ENCODE assay signal across 11 mouse cellular contexts in the genomic region with DNA sequence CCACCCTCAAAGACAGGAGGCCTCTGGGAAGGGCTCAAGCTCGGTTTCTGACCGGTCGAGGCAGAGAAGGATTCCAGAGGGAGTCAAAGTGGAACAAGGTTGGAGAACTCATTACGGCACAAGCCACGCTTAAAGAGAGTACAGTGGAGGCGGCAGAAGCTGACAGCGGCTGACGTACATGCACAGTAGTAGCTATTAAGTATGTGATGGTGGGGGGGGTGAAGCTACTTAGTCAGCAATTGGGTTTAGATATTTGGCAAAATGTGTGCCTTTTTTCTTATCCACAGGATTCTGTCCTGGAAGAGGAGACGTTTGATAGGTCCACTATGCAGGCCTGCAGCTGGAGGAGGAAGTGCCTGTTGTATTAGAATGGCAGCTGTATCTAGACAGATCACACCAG. TPM values are rescaled to one million over a fixed set of nuclear protein-coding genes. Genes with fewer than 3 reads are reported as not detected.
DNase-seq lines count a peak whose midpoint lies in the region; ATAC-seq and TF ChIP-seq lines count a peak whose summit lies in the region.
"Had no signal": no experiment of that assay in that cellular context is flagged by ENCODE, and none has a peak within 500 bp of the region (broad histone marks: within the 10 kb centered on the region; RNA-seq: fewer than 3 reads in every experiment).

No protein-coding gene starts in this region.

- no peaks in the 10 kb centered on the region for H3K9me3 ChIP-seq in intestine, embryonic 16.5 days (ENCODE audit: control insufficient read depth, low read length)
- H3K9me3 ChIP-seq in intestine, postnatal 0 days (ENCODE audit: control insufficient read depth): no peaks in the 10 kb centered on the region
- H3K9me3 ChIP-seq in forebrain, embryonic 11.5 days (ENCODE audit: control insufficient read depth, low read length): no peaks in the 10 kb centered on the region
- no peaks in the 10 kb centered on the region for H3K9me3 ChIP-seq in limb, embryonic 10.5 days (replicated peaks)
- no peaks in the 10 kb centered on the region for H3K9me3 ChIP-seq in neural tube, embryonic 14.5 days (ENCODE audit: control insufficient read depth, low read length)

- H3K4me2 ChIP-seq in intestine, embryonic 16.5 days (ENCODE audit: low read depth, low read length): no peak overlapping the region
- H3K4me2 ChIP-seq in intestine, postnatal 0 days (replicated peaks; ENCODE audit: low read depth): no peak overlapping the region
- H3K4me2 ChIP-seq in forebrain, embryonic 11.5 days (ENCODE audit: low read depth, low read length, severe bottlenecking): no peak overlapping the region
- H3K4me2 ChIP-seq in neural tube, embryonic 14.5 days (ENCODE audit: low read depth, low read length): no peak overlapping the region

- H3K4me3 ChIP-seq in intestine, embryonic 16.5 days (ENCODE audit: low read length): no peak overlapping the region
- H3K4me3 ChIP-seq in intestine, postnatal 0 days (ENCODE audit: low read depth, low read length): no peak overlapping the region
- no peak overlapping the region for H3K4me3 ChIP-seq in forebrain, embryonic 11.5 days (ENCODE audit: low read depth, low read length)
- no peak overlapping the region for H3K4me3 ChIP-seq in limb, embryonic 10.5 days
- no peak overlapping the region for H3K4me3 ChIP-seq in neural tube, embryonic 14.5 days (ENCODE audit: low read depth, low read length)
- H3K4me3 ChIP-seq: erythroblast, embryonic 14.5 days had no signal

- no peaks in the 10 kb centered on the region for H3K27me3 ChIP-seq in intestine, embryonic 16.5 days (replicated peaks; ENCODE audit: control insufficient read depth, insufficient read depth, low read length)
- no peaks in the 10 kb centered on the region for H3K27me3 ChIP-seq in intestine, postnatal 0 days (replicated peaks; ENCODE audit: control insufficient read depth, insufficient read depth, low read length)
- no peaks in the 10 kb centered on the region for H3K27me3 ChIP-seq in forebrain, embryonic 11.5 days (ENCODE audit: control insufficient read depth, insufficient read depth, low read length)
- no peaks in the 10 kb centered on the region for H3K27me3 ChIP-seq in limb, embryonic 10.5 days (ENCODE audit: low read depth, poor library complexity, severe bottlenecking)
- H3K27me3 ChIP-seq in neural tube, embryonic 14.5 days (ENCODE audit: control insufficient read depth, insufficient read depth, low read length): no peaks in the 10 kb centered on the region

- peak overlapping the region; percentile 36; the same call in 1 of the 2 replicates for H3K27ac ChIP-seq in intestine, embryonic 16.5 days (ENCODE audit: low read length)
- no peak overlapping the region for H3K27ac ChIP-seq in intestine, postnatal 0 days (ENCODE audit: low read depth, low read length)
- peak overlapping the region; percentile 75 for H3K27ac ChIP-seq in forebrain, embryonic 11.5 days (ENCODE audit: low read depth, low read length)
- 0 out of 2 replicates have a peak overlapping the region, but pooled peaks have one; percentile 4 for H3K27ac ChIP-seq in limb, embryonic 10.5 days
- H3K27ac ChIP-seq in neural tube, embryonic 14.5 days (ENCODE audit: low read depth, low read length): peak overlapping the region; percentile 69

- H3K4me1 ChIP-seq in intestine, embryonic 16.5 days (ENCODE audit: control insufficient read depth, insufficient read depth, low read length): peaks cover 3% of the 10 kb centered on the region; the same call in 1 of the 2 replicates
- no peaks in the 10 kb centered on the region; the same call in 1 of the 2 replicates for H3K4me1 ChIP-seq in intestine, postnatal 0 days (replicated peaks; ENCODE audit: control insufficient read depth, insufficient read depth, low read length)
- H3K4me1 ChIP-seq in forebrain, embryonic 11.5 days (replicated peaks; ENCODE audit: control insufficient read depth, insufficient read depth, low read length): peaks cover 12% of the 10 kb centered on the region
- peaks cover 8% of the 10 kb centered on the region; the same call in 1 of the 2 replicates for H3K4me1 ChIP-seq in limb, embryonic 10.5 days
- H3K4me1 ChIP-seq in neural tube, embryonic 14.5 days (ENCODE audit: control insufficient read depth, insufficient read depth, low read length): peaks cover 8% of the 10 kb centered on the region

- no peak for TF ChIP-seq CTCF in intestine, postnatal 0 days (IDR thresholded peaks at IDR 0.05; ENCODE audit: low read depth)

- DNase-seq in forebrain, embryonic 11.5 days (ENCODE audit: low spot score): no peak
- DNase-seq in limb, embryonic 10.5 days (ENCODE audit: low spot score): no peak
- DNase-seq in testis, postnatal 14 days (ENCODE audit: low spot score): no peak
- DNase-seq in adrenal gland, adult 8-10 months: no peak
- DNase-seq in gastrocnemius, postnatal 4 days (ENCODE audit: low spot score in 2 of 2): no peak
- DNase-seq: cerebellum, adult 8-10 months had no signal

- no peaks in the 10 kb centered on the region for H3K36me3 ChIP-seq in intestine, embryonic 16.5 days (ENCODE audit: control insufficient read depth, insufficient read depth, low read length)
- H3K36me3 ChIP-seq in intestine, postnatal 0 days (ENCODE audit: control insufficient read depth, insufficient read depth): no peaks in the 10 kb centered on the region
- no peaks in the 10 kb centered on the region for H3K36me3 ChIP-seq in forebrain, embryonic 11.5 days (ENCODE audit: control insufficient read depth, insufficient read depth, low read length)
- no peaks in the 10 kb centered on the region for H3K36me3 ChIP-seq in limb, embryonic 10.5 days
- no peaks in the 10 kb centered on the region for H3K36me3 ChIP-seq in neural tube, embryonic 14.5 days (ENCODE audit: control insufficient read depth, insufficient read depth, low read length)

- WGBS in intestine, embryonic 16.5 days: 64% methylated on average over 9 of the region's 9 CpGs
- 72% methylated on average over 9 of the region's 9 CpGs for WGBS in intestine, postnatal 0 days
- 76% methylated on average over 9 of the region's 9 CpGs for WGBS in forebrain, embryonic 11.5 days
- WGBS in limb, embryonic 10.5 days: 82% methylated on average over 9 of the region's 9 CpGs
- 38% methylated on average over 9 of the region's 9 CpGs for WGBS in neural tube, embryonic 14.5 days

- no peak overlapping the region for H3K9ac ChIP-seq in intestine, embryonic 16.5 days (ENCODE audit: low read depth, low read length)
- H3K9ac ChIP-seq in intestine, postnatal 0 days (ENCODE audit: low read depth, low read length): no peak overlapping the region
- H3K9ac ChIP-seq in forebrain, embryonic 11.5 days (ENCODE audit: low read length): peak overlapping the region; percentile 38; the same call in 1 of the 2 replicates
- H3K9ac ChIP-seq in neural tube, embryonic 14.5 days (replicated peaks; ENCODE audit: low read depth, low read length): 0 out of 2 replicates have a peak overlapping the region, but pooled peaks have one; percentile 21

- ATAC-seq in intestine, embryonic 16.5 days: no peak
- no peak for ATAC-seq in intestine, postnatal 0 days
- no peak for ATAC-seq in forebrain, embryonic 11.5 days (replicated peaks; ENCODE audit: low FRiP score)
- no peak for ATAC-seq in neural tube, embryonic 14.5 days (ENCODE audit: low read depth)

RNA-seq across cellular contexts. Expression of gene Ina, which starts 42.8 kb away (rescaled TPM):
- polyA plus RNA-seq in intestine, embryonic 16.5 days (2015; fragmentation: Nextera tagmentation; extraction: Ambion mirVana): 5.6 and 7.9 TPM in 2 replicates
- 4.1 and 4.7 TPM in 2 replicates for polyA plus RNA-seq in intestine, postnatal 0 days (2015; fragmentation: Nextera tagmentation; extraction: Ambion mirVana)
- polyA plus RNA-seq in forebrain, embryonic 11.5 days (2014; fragmentation: Nextera tagmentation; extraction: Ambion mirVana): 102 and 110 TPM in 2 replicates
- polyA plus RNA-seq in limb, embryonic 10.5 days (2016; fragmentation: Nextera tagmentation; extraction: Ambion mirVana): 0.11 and 0.15 TPM in 2 replicates
- polyA plus RNA-seq in neural tube, embryonic 14.5 days (2014; fragmentation: Nextera tagmentation; extraction: Ambion mirVana): 535 and 653 TPM in 2 replicates
- total RNA-seq in adrenal gland, adult 8-10 months (2022): 1 to 10 TPM; 6.1 to 9.9 (median 7.6) TPM
- total RNA-seq in gastrocnemius, postnatal 4 days (2021): under 1 TPM; 0.08 to 0.25 TPM
- total RNA-seq: granulocyte monocyte progenitor cell, adult 5-6 weeks had no signal
- polyA plus RNA-seq: erythroblast, embryonic 14.5 days had no signal

RNA-seq across cellular contexts. Expression of gene Nt5c2, which starts 43.2 kb away (rescaled TPM):
- 37.6 and 45.3 TPM in 2 replicates for polyA plus RNA-seq in intestine, embryonic 16.5 days (2015; fragmentation: Nextera tagmentation; extraction: Ambion mirVana)
- 22.0 and 23.0 TPM in 2 replicates for polyA plus RNA-seq in intestine, postnatal 0 days (2015; fragmentation: Nextera tagmentation; extraction: Ambion mirVana)
- 71.8 and 77.9 TPM in 2 replicates for polyA plus RNA-seq in forebrain, embryonic 11.5 days (2014; fragmentation: Nextera tagmentation; extraction: Ambion mirVana)
- 75.4 and 89.8 TPM in 2 replicates for polyA plus RNA-seq in limb, embryonic 10.5 days (2016; fragmentation: Nextera tagmentation; extraction: Ambion mirVana)
- polyA plus RNA-seq in neural tube, embryonic 14.5 days (2014; fragmentation: Nextera tagmentation; extraction: Ambion mirVana): 72.0 and 80.3 TPM in 2 replicates
- total RNA-seq in adrenal gland, adult 8-10 months (2022): 10 to 100 TPM; 44.2 to 83.0 (median 65.5) TPM
- 10 to 100 TPM; 68.7 to 80.2 TPM for total RNA-seq in gastrocnemius, postnatal 4 days (2021)

Comparison
In these comparisons a context has a peak if more than half of its experiments do, and no peak if none do; other contexts are left out.
1. H3K9ac ChIP-seq: peak in forebrain, embryonic 11.5 days (single experiment) and neural tube, embryonic 14.5 days (single experiment); none in intestine, embryonic 16.5 days (single experiment) and intestine, postnatal 0 days (single experiment).
2. RNA of gene Ina, which starts 42.8 kb away (polyA plus RNA-seq): 535 to 653 TPM in neural tube, embryonic 14.5 days and 102 to 110 TPM in forebrain, embryonic 11.5 days; 5.6 to 7.9 TPM in intestine, embryonic 16.5 days, 4.1 to 4.7 TPM in intestine, postnatal 0 days and 0.11 to 0.15 TPM in limb, embryonic 10.5 days; every median in the first group is over 10 times any median in the second.